Mouse (Mus musculus) stomach, postnatal 0 days (tissue): ENCODE measurements around the gene Eif2ak2.

Experiments
- CTCF ChIP-seq: IDR thresholded peaks from 2 replicates; pipeline ENCODE4 v1.5.1; 2016; ENCODE audit warnings: antibody characterized with exemption, low read depth, mild to moderate bottlenecking, moderate library complexity
- EP300 ChIP-seq: optimal IDR thresholded peaks from 2 replicates; pipeline ENCODE3; 2016; ENCODE audit warnings: antibody characterized with exemption

DNA sequence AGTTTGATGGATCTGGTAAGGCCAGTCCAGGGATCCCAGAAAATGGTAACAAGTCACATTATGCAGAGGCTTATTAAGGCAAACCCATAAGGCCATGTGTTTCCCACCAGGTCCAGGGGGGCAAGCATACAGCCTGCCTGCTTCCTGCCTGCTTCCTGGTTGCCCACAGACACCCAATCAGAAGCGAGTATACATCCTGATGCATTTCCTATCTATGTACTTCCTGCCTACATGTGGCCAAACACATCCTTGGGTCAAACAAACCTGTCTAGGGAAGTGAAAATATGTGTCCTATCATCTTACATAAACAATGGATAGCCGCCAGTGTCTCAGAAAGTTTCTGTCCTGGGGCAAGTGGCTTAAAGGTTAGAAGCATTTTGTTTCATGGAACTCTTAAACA lies 20.8 kb upstream of the Eif2ak2 start:
- TF ChIP-seq CTCF (no peak), EP300 (no peak)
